Mouse (Mus musculus): ENCODE measurements around the gene Pdzd7. TPM values are rescaled to one million over a fixed set of nuclear protein-coding genes. Genes with fewer than 3 reads are reported as not detected.
A peak's percentile ranks its signal among the peaks of the same experiment; 100 is the strongest.

Pdzd7 gene
- polyA plus RNA-seq, 2 experiments = 0.03 TPM; not detected in 1

- Histone ChIP-seq H3K27me3 (ENCODE audit: control insufficient read depth, insufficient read depth, low read length) (peaks cover 2% of the 10 kb centered on the region; the same call in 1 of the 2 replicates), H3K4me3 (ENCODE audit: insufficient read depth in 1 of 2, low read depth in 2 of 2, low read length in 2 of 2) (peak overlapping the region; percentile 63 to 73), H3K9ac (replicated peaks) (peak overlapping the region; percentile 58), H3K4me2 (ENCODE audit: low read depth) (peak overlapping the region; percentile 90), H3K27ac (no peak overlapping the region; the same call in 1 of the 2 replicates), H3K4me1 (replicated peaks; ENCODE audit: control insufficient read depth in 2 of 2, insufficient read depth in 2 of 2, low read length in 1 of 2) (peaks cover 3 to 20% of the 10 kb centered on the region in 2 experiments; a peak in 3 of 4 replicates), H3K9me3 (ENCODE audit: control insufficient read depth, low read length) (no peaks in the 10 kb centered on the region), H3K36me3 (replicated peaks; ENCODE audit: control insufficient read depth, insufficient read depth, low read depth) (peaks cover 2% of the 10 kb centered on the region; the same call in 1 of the 2 replicates)
- TF ChIP-seq EP300 (IDR thresholded peaks at IDR 0.05; ENCODE audit: low read depth) = no peak
- no peak for TF ChIP-seq CTCF (IDR thresholded peaks at IDR 0.05; ENCODE audit: low read depth)
- WGBS (ENCODE audit: insufficient replicate concordance) = under 1% methylated on average over 34 of the region's 34 CpGs
- peak; percentile 51 for ATAC-seq (ENCODE audit: insufficient read depth)
- DNase-seq (ENCODE audit: low read depth in 3 of 3, low spot score in 3 of 3) = no peak
These were observed 29.8 kb downstream of the Pdzd7 start for GRCm38 (mm10) chr19:45015518-45016281.

DNA sequence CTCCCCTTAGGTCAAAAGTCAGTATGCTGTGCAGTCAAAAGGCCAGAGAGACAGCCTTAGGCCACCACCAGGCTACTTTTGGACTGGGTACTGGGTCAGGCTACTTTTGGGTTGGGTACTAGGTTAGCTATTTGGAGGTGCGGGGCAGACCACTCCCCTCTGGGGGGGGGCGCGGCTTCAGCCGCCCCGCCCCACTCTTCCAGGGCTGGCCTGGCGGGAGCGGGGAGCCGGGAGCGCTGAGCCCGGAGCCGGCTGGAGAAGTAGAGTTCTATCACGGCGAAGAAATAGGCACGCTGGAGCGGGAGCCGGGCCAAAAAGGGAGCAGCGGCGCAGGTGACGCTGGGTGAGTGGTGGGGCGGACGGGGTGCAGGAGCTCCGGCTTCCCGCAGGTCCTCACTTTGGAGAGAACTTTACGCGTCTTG, 30.5 kb downstream of the Pdzd7 start:
- ATAC-seq (ENCODE audit: insufficient read depth) (peak; percentile 43; the same call in 1 of the 2 replicates), DNase-seq (ENCODE audit: low read depth in 3 of 3, low spot score in 3 of 3) (no peak)
- Histone ChIP-seq H3K27ac (no peak overlapping the region), H3K4me1 (replicated peaks; ENCODE audit: control insufficient read depth in 2 of 2, insufficient read depth in 2 of 2, low read length in 1 of 2) (peaks cover 3 to 20% of the 10 kb centered on the region in 2 experiments; a peak in 3 of 4 replicates), H3K9me3 (ENCODE audit: control insufficient read depth, low read length) (no peaks in the 10 kb centered on the region), H3K9ac (replicated peaks) (peak overlapping the region; percentile 58), H3K27me3 (ENCODE audit: control insufficient read depth, insufficient read depth, low read length) (peaks cover 2% of the 10 kb centered on the region; the same call in 1 of the 2 replicates), H3K36me3 (replicated peaks; ENCODE audit: control insufficient read depth, insufficient read depth, low read depth) (peaks cover 2% of the 10 kb centered on the region), H3K4me2 (ENCODE audit: low read depth) (peak overlapping the region; percentile 90), H3K4me3 (ENCODE audit: insufficient read depth in 1 of 2, low read depth in 2 of 2, low read length in 2 of 2) (peak overlapping the region; percentile 63 to 73)
- TF ChIP-seq CTCF (IDR thresholded peaks at IDR 0.05; ENCODE audit: low read depth) = no peak
- WGBS (ENCODE audit: insufficient replicate concordance) = under 1% methylated on average over 25 of the region's 25 CpGs

DNA sequence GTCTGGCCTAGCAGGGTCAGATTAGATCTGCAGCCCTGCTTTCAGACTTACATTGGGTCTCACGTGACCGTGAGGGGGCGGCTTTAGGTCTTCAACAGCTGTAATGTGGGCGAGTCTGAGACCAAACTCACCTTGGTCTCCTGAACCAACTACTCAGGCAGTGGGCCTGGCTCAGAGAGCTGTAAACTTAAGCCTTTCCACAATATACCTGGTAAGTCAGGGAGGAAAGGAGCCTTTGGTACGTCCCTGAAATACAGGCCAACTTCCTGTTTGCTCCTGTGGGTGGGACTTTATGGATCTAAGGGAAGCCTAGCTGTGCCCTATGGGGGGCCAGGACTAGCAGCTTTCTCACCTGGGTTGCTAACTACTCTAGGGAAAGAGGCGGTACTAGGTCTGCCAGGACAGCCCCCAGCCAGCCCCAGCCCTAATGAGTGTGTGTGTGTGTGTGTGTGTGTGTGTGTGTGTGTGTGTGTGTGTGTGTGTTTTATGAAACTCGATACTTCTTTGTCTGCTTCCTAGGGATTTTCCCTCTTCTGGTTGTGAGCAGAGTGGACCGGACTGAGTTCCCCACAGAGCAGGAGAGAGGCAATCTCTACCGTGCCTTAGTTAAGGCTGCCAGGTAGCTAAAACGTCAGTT, 31.1 kb downstream of the Pdzd7 start, which contains the start of gene Lzts2:
Gene Lzts2, plus strand, starts transcription at position 80 of the 637 bp plus-strand sequence.
- peaks cover 2% of the 10 kb centered on the region; the same call in 1 of the 2 replicates for H3K27me3 ChIP-seq (ENCODE audit: control insufficient read depth, insufficient read depth, low read length)
- H3K9ac ChIP-seq (replicated peaks) = peak within 1 kb of the TSS; percentile 58
- H3K9me3 ChIP-seq (ENCODE audit: control insufficient read depth, low read length) = no peaks in the 10 kb centered on the region
- H3K4me3 ChIP-seq (ENCODE audit: insufficient read depth in 1 of 2, low read depth in 2 of 2, low read length in 2 of 2) = peak within 1 kb of the TSS; percentile 63 to 73
- H3K36me3 ChIP-seq (replicated peaks; ENCODE audit: control insufficient read depth, insufficient read depth, low read depth) = peaks cover 2% of the 10 kb centered on the region
- DNase-seq (ENCODE audit: low read depth in 3 of 3, low spot score in 3 of 3) (no peak), ATAC-seq (ENCODE audit: insufficient read depth) (peak; percentile 24)
- no peak within 1 kb of the TSS; the same call in 1 of the 2 replicates for H3K27ac ChIP-seq
- no peak for TF ChIP-seq EP300 (IDR thresholded peaks at IDR 0.05; ENCODE audit: low read depth)
- no peak for TF ChIP-seq CTCF (IDR thresholded peaks at IDR 0.05; ENCODE audit: low read depth)
- peaks cover 3 to 20% of the 10 kb centered on the region in 2 experiments; a peak in 3 of 4 replicates for H3K4me1 ChIP-seq (replicated peaks; ENCODE audit: control insufficient read depth in 2 of 2, insufficient read depth in 2 of 2, low read length in 1 of 2)
- WGBS (ENCODE audit: insufficient replicate concordance) = 7% methylated on average over 10 of the region's 10 CpGs
- H3K4me2 ChIP-seq (ENCODE audit: low read depth) = peak within 1 kb of the TSS; percentile 90

GRCm38 (mm10) chr19:45013581-45014225, 31.8 kb downstream of the Pdzd7 start:
- Histone ChIP-seq H3K9me3 (ENCODE audit: control insufficient read depth, low read length) (no peaks in the 10 kb centered on the region), H3K4me2 (ENCODE audit: low read depth) (peak overlapping the region; percentile 90), H3K27me3 (ENCODE audit: control insufficient read depth, insufficient read depth, low read length) (peaks cover 2% of the 10 kb centered on the region; the same call in 1 of the 2 replicates), H3K4me3 (ENCODE audit: insufficient read depth in 1 of 2, low read depth in 2 of 2, low read length in 2 of 2) (no peak overlapping the region), H3K27ac (no peak overlapping the region; the same call in 1 of the 2 replicates), H3K36me3 (replicated peaks; ENCODE audit: control insufficient read depth, insufficient read depth, low read depth) (peaks cover 2% of the 10 kb centered on the region), H3K4me1 (replicated peaks; ENCODE audit: control insufficient read depth in 2 of 2, insufficient read depth in 2 of 2, low read length in 1 of 2) (peaks cover 3 to 20% of the 10 kb centered on the region in 2 experiments; a peak in 3 of 4 replicates), H3K9ac (replicated peaks) (no peak overlapping the region)
- TF ChIP-seq EP300 (IDR thresholded peaks at IDR 0.05; ENCODE audit: low read depth) = no peak
- TF ChIP-seq CTCF (IDR thresholded peaks at IDR 0.05; ENCODE audit: low read depth) = no peak
- ATAC-seq (ENCODE audit: insufficient read depth) (no peak), DNase-seq (ENCODE audit: low read depth in 3 of 3, low spot score in 3 of 3) (no peak)
- 38% methylated on average over 6 of the region's 6 CpGs for WGBS (ENCODE audit: insufficient replicate concordance)
